Mouse (Mus musculus) midbrain, embryonic 16.5 days (tissue): Measurements from ENCODE around the gene Olfr749. TPM values are rescaled to one million over a fixed set of nuclear protein-coding genes. Genes with fewer than 3 reads are reported as not detected.

Experiments
- ATAC-seq: fragments of 200-750 bp; cut with Nextera tagmentation; 2 replicates; pipeline ENCODE4 v1.8.0; 2017; ENCODE audit warnings: moderate TSS enrichment
- H3K27ac ChIP-seq: fragments of 300-500 bp; sonication (generic); 2 replicates; pipeline ENCODE4 v1.5.1; 2014; ENCODE audit warnings: mild to moderate bottlenecking, low read length, mixed read lengths
- H3K27me3 ChIP-seq: fragments of 300-500 bp; sonication (generic); 2 replicates; pipeline ENCODE4 v1.6.1; 2014; ENCODE audit warnings: low read depth, low read length, mixed read lengths; ENCODE audit not compliant: control insufficient read depth, insufficient read depth
- H3K36me3 ChIP-seq: fragments of 300-500 bp; sonication (generic); 2 replicates; pipeline ENCODE4 v1.6.1; 2014; ENCODE audit warnings: mild to moderate bottlenecking, low read length, moderate library complexity, mixed read lengths; ENCODE audit not compliant: control insufficient read depth, insufficient read depth
- H3K4me1 ChIP-seq: fragments of 300-500 bp; sonication (generic); 2 replicates; pipeline ENCODE4 v1.6.1; 2014; ENCODE audit warnings: mild to moderate bottlenecking, low read length, mixed read lengths; ENCODE audit not compliant: control insufficient read depth, insufficient read depth
- H3K4me2 ChIP-seq: fragments of 300-500 bp; sonication (generic); 2 replicates; pipeline ENCODE4 v1.6.1; 2014; ENCODE audit warnings: mild to moderate bottlenecking, low read length, mixed read lengths
- H3K4me3 ChIP-seq: fragments of 300-500 bp; sonication (generic); 2 replicates; pipeline ENCODE4 v1.5.1; 2014; ENCODE audit warnings: low read depth, mild to moderate bottlenecking, low read length, moderate library complexity, mixed read lengths
- H3K9ac ChIP-seq: fragments of 300-500 bp; sonication (generic); 2 replicates; pipeline ENCODE4 v1.6.1; 2014; ENCODE audit warnings: low read depth, low read length, mixed read lengths
- H3K9me3 ChIP-seq: fragments of 300-500 bp; sonication (generic); replicated peaks from 2 replicates; pipeline ENCODE4 v1.6.1; 2014; ENCODE audit warnings: mild to moderate bottlenecking, low read length, mixed read lengths; ENCODE audit not compliant: control insufficient read depth, poor library complexity, severe bottlenecking
- WGBS: fragments of 180-500 bp; shearing (Covaris S2); extraction: QIAGEN DNeasy Blood & Tissue Kit; methylation state at CpG from one replicate; pipeline ENCODE4 v1.1.7; 2014; 5-methylcytosine and 5-hydroxymethylcytosine counted together
- polyA plus RNA-seq: library from polyadenylated mRNA; unstranded; fragments of >200 nt; fragmentation: Nextera tagmentation; extraction: Ambion mirVana; gene quantifications from 2 replicates; pipeline ENCODE4 v1.2.1, GENCODE M21; 2015

Gene Olfr749
- not detected in 2 replicates for polyA plus RNA-seq

DNA sequence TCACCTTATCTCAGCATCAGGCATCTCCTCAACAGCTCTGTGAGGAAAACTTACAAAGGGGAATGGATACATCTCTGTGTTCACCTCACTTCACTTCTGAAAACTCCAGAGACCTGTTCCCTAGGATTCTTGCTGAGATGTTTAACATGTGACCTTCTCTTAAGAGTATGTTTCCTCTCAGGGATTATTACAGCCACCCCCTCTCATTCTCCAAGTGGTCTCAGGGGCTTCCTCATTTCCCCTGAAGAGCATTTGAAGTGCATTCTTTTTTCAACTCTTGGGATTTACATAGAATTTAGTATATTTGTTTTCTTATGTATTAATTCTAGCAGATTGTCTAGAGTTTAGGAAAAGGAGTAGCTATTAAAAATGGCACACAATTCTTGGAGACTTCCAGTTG is at the start of gene Olfr749:
Olfr749 (minus strand) TSS at position 101 of the 400 bp plus-strand sequence.
- no peak within 1 kb of the TSS for H3K9ac ChIP-seq
- H3K4me1 ChIP-seq: no peaks in the 10 kb centered on the region
- H3K27ac ChIP-seq: no peak within 1 kb of the TSS
- no peaks in the 10 kb centered on the region for H3K9me3 ChIP-seq
- no peaks in the 10 kb centered on the region for H3K36me3 ChIP-seq
- H3K27me3 ChIP-seq: no peaks in the 10 kb centered on the region
- no peak within 1 kb of the TSS for H3K4me2 ChIP-seq
- ATAC-seq: no peak
- no peak within 1 kb of the TSS for H3K4me3 ChIP-seq

DNA sequence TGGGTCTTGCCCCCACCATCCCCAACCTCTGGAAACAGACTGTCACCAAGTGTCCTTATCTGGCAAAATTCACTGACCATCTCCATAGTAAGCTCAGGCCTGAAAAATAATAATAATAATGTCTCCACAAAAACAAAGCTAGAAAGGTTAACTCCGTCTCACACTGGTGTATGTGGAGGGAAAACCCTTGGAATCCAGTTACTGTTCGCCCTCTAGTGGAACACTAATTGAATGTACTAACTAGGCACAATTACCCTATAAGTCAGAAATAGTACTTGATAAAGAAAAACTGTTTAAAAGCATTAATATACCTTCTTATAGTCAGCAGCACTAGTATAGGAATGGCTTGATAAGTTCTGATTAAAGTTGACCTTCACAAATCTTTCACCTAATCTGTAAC is 43.3 kb upstream of the Olfr749 start:
- no peak overlapping the region for H3K9ac ChIP-seq
- H3K4me2 ChIP-seq: no peak overlapping the region
- no peak overlapping the region for H3K4me3 ChIP-seq
- no peaks in the 10 kb centered on the region for H3K9me3 ChIP-seq
- H3K36me3 ChIP-seq: no peaks in the 10 kb centered on the region
- H3K4me1 ChIP-seq: peaks cover 12% of the 10 kb centered on the region
- H3K27ac ChIP-seq: no peak overlapping the region
- no peaks in the 10 kb centered on the region for H3K27me3 ChIP-seq
- WGBS: 11% methylated on average over 2 of the region's 2 CpGs
- ATAC-seq: no peak

DNA sequence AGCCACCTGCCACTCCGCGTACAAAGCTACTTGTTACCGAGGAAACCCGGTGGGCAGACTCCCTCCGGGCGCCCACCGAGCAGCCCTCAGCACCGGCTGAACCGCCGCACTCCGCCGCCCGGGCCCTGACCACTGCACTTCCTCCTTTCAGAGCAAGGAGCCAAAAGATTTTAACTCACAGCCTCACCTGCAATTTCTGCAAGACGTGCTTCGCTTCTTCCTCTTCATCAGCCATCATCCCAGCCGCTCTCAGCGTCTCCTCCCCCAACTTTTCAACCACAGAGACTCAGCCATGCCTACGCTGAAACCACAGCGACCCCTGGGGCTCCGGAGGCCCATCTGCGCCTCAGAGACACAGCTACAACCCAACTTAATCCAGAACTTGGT is 40.4 kb upstream of the Olfr749 start, which contains the start of gene Ttc5:
Ttc5 (minus strand) TSS at position 269 of the 387 bp plus-strand sequence.
- Histone ChIP-seq H3K4me2 (peak within 1 kb of the TSS; percentile 73), H3K9me3 (0 out of 2 replicates have a peak, but pooled peaks cover 3% of the 10 kb centered on the region), H3K36me3 (peaks cover 11% of the 10 kb centered on the region), H3K27ac (peak within 1 kb of the TSS; percentile 86), H3K4me1 (peaks cover 15% of the 10 kb centered on the region), H3K27me3 (no peaks in the 10 kb centered on the region), H3K4me3 (peak within 1 kb of the TSS; percentile 81), H3K9ac (peak within 1 kb of the TSS; percentile 81)
- peak; percentile 97 for ATAC-seq
- under 1% methylated on average over 21 of the region's 21 CpGs for WGBS

DNA sequence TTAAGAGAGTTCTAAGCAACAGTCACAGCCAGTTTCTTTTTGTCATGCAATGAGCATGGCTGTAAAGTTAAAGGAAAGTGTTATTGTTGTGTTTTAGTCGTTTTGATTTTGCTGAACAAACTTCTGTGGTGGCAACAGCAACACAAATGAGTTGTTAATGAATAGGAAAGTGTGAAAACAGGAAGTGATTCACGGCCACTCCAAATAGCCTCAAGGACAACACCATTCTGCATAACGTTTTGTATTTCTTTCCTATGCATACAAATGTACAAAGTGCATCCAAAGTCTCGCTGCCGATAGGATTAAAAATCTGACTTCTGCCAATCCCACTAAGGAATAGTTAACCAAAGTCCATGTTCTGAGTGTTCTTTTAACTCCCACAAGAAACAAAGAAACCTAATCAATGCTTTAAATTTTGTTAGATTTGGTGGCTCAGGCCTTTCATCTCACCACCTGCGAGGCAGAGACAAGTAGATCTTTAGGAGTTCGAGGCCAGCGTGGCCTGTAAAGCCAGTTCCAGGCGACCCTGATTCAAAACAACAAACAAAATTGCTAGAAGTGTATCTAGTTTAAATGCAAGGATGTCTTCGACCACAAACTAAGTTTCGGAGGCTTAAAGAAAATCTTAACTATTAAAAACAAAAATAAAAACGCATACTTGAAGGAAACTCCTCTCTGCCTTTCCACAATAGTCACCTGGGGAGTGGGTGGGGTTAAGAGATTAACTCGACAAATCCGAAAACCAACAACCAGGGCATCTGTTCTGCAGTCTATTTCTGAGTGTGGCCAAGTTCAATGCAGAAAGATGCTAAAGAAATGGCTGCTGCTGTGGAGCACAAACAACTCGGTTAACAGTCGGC is 39.7 kb upstream of the Olfr749 start:
- Histone ChIP-seq H3K27ac (peak overlapping the region; percentile 86), H3K4me1 (peaks cover 15% of the 10 kb centered on the region), H3K27me3 (no peaks in the 10 kb centered on the region), H3K4me3 (peak overlapping the region; percentile 81), H3K36me3 (peaks cover 16% of the 10 kb centered on the region), H3K9ac (peak overlapping the region; percentile 81), H3K9me3 (0 out of 2 replicates have a peak, but pooled peaks cover 3% of the 10 kb centered on the region), H3K4me2 (peak overlapping the region; percentile 73)
- peak; percentile 4; the same call in 1 of the 2 replicates for ATAC-seq
- WGBS: 26% methylated on average over 16 of the region's 16 CpGs

DNA sequence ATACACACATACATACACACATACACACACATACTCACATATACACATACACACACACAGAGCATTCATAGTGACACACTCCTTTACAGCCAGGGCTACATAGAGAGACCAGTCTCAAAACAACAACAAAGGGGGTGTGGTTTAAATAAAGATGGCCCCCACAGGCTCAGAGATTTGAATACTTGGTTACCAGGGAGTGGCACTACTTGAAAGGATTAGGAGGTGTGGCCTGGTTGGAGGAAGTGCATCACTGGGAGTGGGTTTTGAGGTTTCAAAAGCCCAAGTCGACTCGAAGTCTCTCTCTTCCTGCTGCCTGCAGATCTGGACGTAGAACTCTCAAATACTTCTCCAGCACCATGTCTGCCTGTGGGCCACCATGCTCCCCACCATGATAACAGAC is 37.3 kb upstream of the Olfr749 start:
- Histone ChIP-seq H3K27ac (no peak overlapping the region), H3K27me3 (no peaks in the 10 kb centered on the region), H3K9me3 (0 out of 2 replicates have a peak, but pooled peaks cover 3% of the 10 kb centered on the region), H3K4me1 (peaks cover 15% of the 10 kb centered on the region), H3K36me3 (peaks cover 19% of the 10 kb centered on the region), H3K9ac (no peak overlapping the region), H3K4me2 (no peak overlapping the region), H3K4me3 (no peak overlapping the region)
- WGBS: 94% methylated on average over 3 of the region's 3 CpGs
- ATAC-seq: no peak

DNA sequence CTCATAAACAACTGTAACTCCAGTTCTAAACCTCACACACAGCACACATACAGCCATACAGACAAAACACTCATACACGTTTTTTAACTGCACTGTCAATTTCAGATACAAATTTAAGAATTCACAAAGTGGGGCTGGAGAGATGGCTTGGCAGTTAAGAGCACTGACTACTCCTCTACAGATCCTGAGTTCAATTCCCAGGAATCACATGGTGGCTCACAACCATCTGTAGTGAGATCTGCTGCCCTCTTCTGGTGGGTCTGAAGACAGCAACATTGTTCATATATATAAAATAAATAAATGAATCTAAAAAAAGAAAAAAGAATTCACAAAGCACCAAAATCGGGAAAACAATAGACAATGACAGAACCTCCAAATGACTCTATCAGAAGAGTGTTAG is 26.4 kb upstream of the Olfr749 start:
- no peak overlapping the region for H3K27ac ChIP-seq
- ATAC-seq: no peak
- H3K4me3 ChIP-seq: no peak overlapping the region
- no peaks in the 10 kb centered on the region for H3K9me3 ChIP-seq
- WGBS: 89% methylated on average over 2 of the region's 2 CpGs
- H3K4me2 ChIP-seq: no peak overlapping the region
- H3K4me1 ChIP-seq: no peaks in the 10 kb centered on the region
- H3K9ac ChIP-seq: no peak overlapping the region
- peaks cover 43% of the 10 kb centered on the region for H3K36me3 ChIP-seq
- H3K27me3 ChIP-seq: no peaks in the 10 kb centered on the region

DNA sequence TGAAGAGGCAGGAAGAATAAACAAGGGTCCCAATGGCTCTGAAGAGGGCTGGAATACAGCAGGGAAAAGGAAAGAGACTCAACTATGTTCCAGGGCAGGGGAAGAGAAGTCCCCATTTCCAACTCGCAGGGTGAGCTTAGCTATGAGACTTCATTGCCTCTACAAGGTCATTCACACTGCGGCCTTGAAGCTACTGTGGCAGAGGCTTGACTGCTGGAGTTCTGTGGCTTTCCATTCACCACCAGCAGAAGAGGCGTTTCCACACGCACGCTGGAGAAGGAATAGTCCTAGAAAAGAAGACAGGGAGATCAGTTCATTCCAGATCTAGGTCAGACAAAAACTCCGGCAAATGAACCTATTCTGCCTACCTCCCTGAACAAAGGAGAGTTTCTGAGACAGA is 20.8 kb upstream of the Olfr749 start:
- Histone ChIP-seq H3K4me1 (no peaks in the 10 kb centered on the region), H3K9me3 (no peaks in the 10 kb centered on the region), H3K36me3 (peaks cover 16% of the 10 kb centered on the region), H3K4me3 (no peak overlapping the region), H3K27me3 (no peaks in the 10 kb centered on the region), H3K4me2 (no peak overlapping the region), H3K27ac (no peak overlapping the region), H3K9ac (no peak overlapping the region)
- no peak for ATAC-seq
- WGBS: 92% methylated on average over 6 of the region's 6 CpGs

DNA sequence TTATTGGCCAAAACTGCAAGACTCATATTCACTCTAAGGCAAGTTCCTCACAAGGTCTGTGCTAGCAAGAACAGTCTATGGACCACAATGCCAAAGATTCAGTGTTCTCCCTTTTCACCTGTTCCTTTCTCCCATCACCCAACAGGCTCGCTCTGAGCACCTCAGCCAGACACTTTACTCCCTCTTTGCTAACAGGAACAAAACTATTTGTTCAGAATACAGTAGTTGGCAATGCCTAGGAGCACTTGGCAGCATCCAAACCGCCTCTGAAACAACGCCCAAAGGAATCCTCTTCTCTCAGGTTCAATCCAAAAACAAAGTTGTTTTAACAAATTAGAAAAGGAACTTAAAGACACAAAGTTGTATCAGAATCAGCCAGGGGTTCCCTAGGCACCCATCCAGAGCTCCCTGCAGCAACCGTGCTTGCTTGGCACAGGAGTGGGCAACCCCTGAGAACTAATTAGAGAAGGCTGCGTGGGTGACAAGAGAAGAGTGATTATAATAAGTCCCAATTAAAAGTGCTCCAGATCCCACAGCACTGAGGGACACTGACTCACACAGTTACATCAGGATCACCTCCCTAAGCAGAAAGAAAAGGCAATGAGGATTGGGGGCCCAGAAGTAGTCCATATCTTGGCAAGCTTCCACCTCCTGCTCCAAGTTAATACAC is 13.7 kb upstream of the Olfr749 start:
- Histone ChIP-seq H3K4me2 (no peak overlapping the region), H3K27ac (no peak overlapping the region), H3K4me1 (no peaks in the 10 kb centered on the region), H3K9ac (no peak overlapping the region), H3K27me3 (no peaks in the 10 kb centered on the region), H3K4me3 (no peak overlapping the region), H3K9me3 (no peaks in the 10 kb centered on the region), H3K36me3 (no peaks in the 10 kb centered on the region)
- 71% methylated on average over 5 of the region's 5 CpGs for WGBS
- no peak for ATAC-seq

DNA sequence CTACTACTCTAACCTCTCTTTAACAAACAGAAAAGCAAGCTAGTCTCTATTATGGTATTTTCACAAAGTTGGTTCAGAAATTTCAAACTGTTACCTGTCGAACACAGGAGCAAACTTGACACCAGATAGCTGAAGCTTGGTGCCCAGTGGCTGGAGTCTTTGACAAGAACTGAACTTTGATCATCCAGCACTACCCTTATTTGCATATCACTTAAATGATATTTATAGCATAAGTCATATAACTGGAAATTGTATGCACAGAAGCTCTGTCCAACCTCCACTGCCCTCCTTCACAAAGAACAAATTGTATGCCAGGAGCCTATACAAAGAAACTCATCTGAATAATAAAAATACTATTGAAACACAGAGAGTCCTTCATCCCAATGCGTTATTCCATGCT is 3.3 kb downstream of the Olfr749 start:
- Histone ChIP-seq H3K27ac (no peak overlapping the region), H3K4me3 (no peak overlapping the region), H3K9ac (no peak overlapping the region), H3K36me3 (no peaks in the 10 kb centered on the region), H3K9me3 (no peaks in the 10 kb centered on the region), H3K4me1 (no peaks in the 10 kb centered on the region), H3K27me3 (no peaks in the 10 kb centered on the region), H3K4me2 (no peak overlapping the region)
- WGBS: 73% methylated on average over 2 of the region's 2 CpGs
- no peak for ATAC-seq
